Mouse (Mus musculus) hindbrain, embryonic 10.5 days (tissue): ENCODE results near the gene Sfr1. TPM values are rescaled to one million over a fixed set of nuclear protein-coding genes. Genes with fewer than 3 reads are reported as not detected.

Experiments used
- DNase-seq: peaks from one replicate; pipeline ENCODE4 v3.0.0-alpha.2; 2017; ENCODE audit warnings: low spot score
- H3K27ac ChIP-seq: fragments of 300-500 bp; sonication (generic); 2 replicates; pipeline ENCODE4 v1.5.1; 2016; ENCODE audit warnings: mild to moderate bottlenecking, moderate library complexity
- H3K27me3 ChIP-seq: fragments of 300-500 bp; sonication (generic); 2 replicates; pipeline ENCODE4 v1.6.1; 2016; ENCODE audit warnings: mild to moderate bottlenecking; ENCODE audit not compliant: poor library complexity, insufficient read depth, severe bottlenecking
- H3K36me3 ChIP-seq: fragments of 300-500 bp; sonication (generic); 2 replicates; pipeline ENCODE4 v1.6.1; 2016; ENCODE audit warnings: mild to moderate bottlenecking, moderate library complexity
- H3K4me1 ChIP-seq: fragments of 300-500 bp; sonication (generic); replicated peaks from 2 replicates; pipeline ENCODE4 v1.6.1; 2016; ENCODE audit warnings: mild to moderate bottlenecking
- H3K4me3 ChIP-seq: fragments of 300-500 bp; sonication (generic); 2 replicates; pipeline ENCODE4 v1.5.1; 2016; ENCODE audit warnings: mild to moderate bottlenecking, moderate library complexity
- H3K9me3 ChIP-seq: fragments of 300-500 bp; sonication (generic); 2 replicates; pipeline ENCODE4 v1.6.1; 2016; ENCODE audit warnings: mild to moderate bottlenecking, moderate library complexity
- WGBS: fragments of 180-500 bp; shearing (Covaris S2); methylation state at CpG from one replicate; pipeline ENCODE4 v1.1.7; 2016; 5-methylcytosine and 5-hydroxymethylcytosine counted together
- polyA plus RNA-seq: library from polyadenylated mRNA; unstranded; fragments of >200 nt; fragmentation: Nextera tagmentation; extraction: Ambion mirVana; gene quantifications from 2 replicates; pipeline ENCODE4 v1.2.1, GENCODE M21; 2016

The Sfr1 gene
- polyA plus RNA-seq, 1 experiment from 2014 or later = 211 TPM

GRCm38 (mm10) chr19:47716144-47716543 lies 15.3 kb upstream of the Sfr1 start:
- Histone ChIP-seq H3K4me1 (no peaks in the 10 kb centered on the region), H3K27me3 (no peaks in the 10 kb centered on the region)
- 63% methylated on average over 2 of the region's 2 CpGs for WGBS

DNA sequence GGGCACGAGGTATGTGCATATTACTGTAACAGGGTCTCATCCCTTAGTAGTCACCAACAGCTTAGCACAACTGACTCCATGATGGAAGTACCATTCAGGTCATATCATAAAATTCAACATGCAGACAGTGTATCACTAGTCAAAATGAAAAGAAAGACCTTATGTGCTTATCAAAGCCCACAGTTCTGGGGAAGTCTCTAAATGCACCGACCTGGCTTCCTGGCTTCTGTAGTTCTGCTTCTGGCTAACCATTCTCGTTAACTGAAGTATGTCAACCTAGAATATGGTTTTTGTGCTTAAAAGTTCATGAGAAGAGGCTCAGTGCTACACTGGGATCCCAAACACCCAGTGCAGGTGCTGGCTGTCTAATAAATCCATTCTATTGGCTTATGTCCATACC lies 12.3 kb upstream of the Sfr1 start:
- H3K4me1 ChIP-seq = peaks cover 6% of the 10 kb centered on the region; the same call in 1 of the 2 replicates
- no peak for DNase-seq
- H3K27me3 ChIP-seq = no peaks in the 10 kb centered on the region
- no peaks in the 10 kb centered on the region for H3K36me3 ChIP-seq
- no peaks in the 10 kb centered on the region for H3K9me3 ChIP-seq
- WGBS = 93% methylated on average over 3 of the region's 3 CpGs
- H3K4me3 ChIP-seq = no peak overlapping the region
- H3K27ac ChIP-seq = no peak overlapping the region

More at GRCm38 (mm10) chr19:47716144-47716543, 15.3 kb upstream of the Sfr1 start:
- DNase-seq = no peak
- H3K36me3 ChIP-seq = no peaks in the 10 kb centered on the region
- H3K4me3 ChIP-seq = no peak overlapping the region
- no peak overlapping the region for H3K27ac ChIP-seq
- no peaks in the 10 kb centered on the region for H3K9me3 ChIP-seq

GRCm38 (mm10) chr19:47722471-47722870 lies 9.0 kb upstream of the Sfr1 start:
- H3K27me3 ChIP-seq = no peaks in the 10 kb centered on the region
- peaks cover 6% of the 10 kb centered on the region; the same call in 1 of the 2 replicates for H3K4me1 ChIP-seq
- no peaks in the 10 kb centered on the region for H3K9me3 ChIP-seq
- H3K36me3 ChIP-seq = no peaks in the 10 kb centered on the region
- H3K4me3 ChIP-seq = no peak overlapping the region
- 73% methylated on average over 6 of the region's 6 CpGs for WGBS
- DNase-seq = no peak
- no peak overlapping the region for H3K27ac ChIP-seq

- Histone ChIP-seq H3K36me3 (no peaks in the 10 kb centered on the region), H3K9me3 (no peaks in the 10 kb centered on the region), H3K4me3 (no peak overlapping the region), H3K27me3 (no peaks in the 10 kb centered on the region), H3K27ac (no peak overlapping the region), H3K4me1 (peaks cover 6% of the 10 kb centered on the region; the same call in 1 of the 2 replicates)
- 85% methylated on average over 4 of the region's 4 CpGs for WGBS
- DNase-seq = no peak
Observed at GRCm38 (mm10) chr19:47724903-47725302, 6.6 kb upstream of the Sfr1 start.

DNA sequence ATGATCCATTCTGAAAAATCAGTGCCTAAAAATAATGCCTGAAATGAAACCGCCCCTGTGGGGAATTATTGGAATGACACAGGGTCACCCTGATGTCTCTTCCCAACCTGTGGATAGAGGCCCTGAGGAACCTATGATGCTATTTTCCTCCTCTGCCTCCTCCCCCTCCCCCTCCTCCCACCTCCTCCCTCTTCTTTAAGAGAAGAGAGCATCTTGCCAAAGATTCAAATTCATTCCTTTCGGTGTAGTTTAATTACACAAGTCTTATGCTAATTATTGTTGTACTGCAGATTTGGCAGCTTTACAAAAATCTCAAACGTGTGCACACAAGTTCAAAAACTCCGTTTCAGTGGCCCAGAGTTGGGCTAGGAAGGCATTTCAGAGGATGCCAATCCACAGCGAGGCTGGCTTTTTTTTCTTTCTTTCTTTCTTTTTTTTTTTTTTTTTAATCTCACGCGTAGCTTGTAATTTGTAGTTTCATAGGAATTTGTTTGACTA lies 5.8 kb upstream of the Sfr1 start:
- no peaks in the 10 kb centered on the region for H3K9me3 ChIP-seq
- WGBS = 79% methylated on average over 7 of the region's 7 CpGs
- no peak for DNase-seq
- peaks cover 13% of the 10 kb centered on the region for H3K4me1 ChIP-seq
- no peak overlapping the region for H3K4me3 ChIP-seq
- H3K27ac ChIP-seq = no peak overlapping the region
- no peaks in the 10 kb centered on the region for H3K36me3 ChIP-seq
- no peaks in the 10 kb centered on the region for H3K27me3 ChIP-seq

GRCm38 (mm10) chr19:47730691-47731070 lies 801 bp upstream of the Sfr1 start:
- Histone ChIP-seq H3K27me3 (no peaks in the 10 kb centered on the region), H3K4me3 (peak overlapping the region; percentile 90), H3K27ac (peak overlapping the region; percentile 97), H3K4me1 (peaks cover 16% of the 10 kb centered on the region), H3K36me3 (peaks cover 32% of the 10 kb centered on the region), H3K9me3 (no peaks in the 10 kb centered on the region)
- WGBS = 0% methylated on average over 12 of the region's 12 CpGs
- peak; percentile 78 for DNase-seq

- 3% methylated on average over 14 of the region's 15 CpGs for WGBS
- Histone ChIP-seq H3K36me3 (peaks cover 45% of the 10 kb centered on the region), H3K4me3 (peak overlapping the region; percentile 90), H3K27ac (peak overlapping the region; percentile 97), H3K4me1 (peaks cover 16% of the 10 kb centered on the region), H3K27me3 (no peaks in the 10 kb centered on the region), H3K9me3 (no peaks in the 10 kb centered on the region)
- peak; percentile 71 for DNase-seq
Observed at GRCm38 (mm10) chr19:47731931-47732330, 449 bp downstream of the Sfr1 start.

- WGBS = 95% methylated on average over 2 of the region's 2 CpGs
- Histone ChIP-seq H3K4me1 (peaks cover 8% of the 10 kb centered on the region; the same call in 1 of the 2 replicates), H3K36me3 (no peaks in the 10 kb centered on the region), H3K27ac (no peak overlapping the region), H3K27me3 (no peaks in the 10 kb centered on the region), H3K9me3 (no peaks in the 10 kb centered on the region), H3K4me3 (no peak overlapping the region)
- no peak for DNase-seq
Observed at GRCm38 (mm10) chr19:47747072-47747471, 15.6 kb downstream of the Sfr1 start.

DNA sequence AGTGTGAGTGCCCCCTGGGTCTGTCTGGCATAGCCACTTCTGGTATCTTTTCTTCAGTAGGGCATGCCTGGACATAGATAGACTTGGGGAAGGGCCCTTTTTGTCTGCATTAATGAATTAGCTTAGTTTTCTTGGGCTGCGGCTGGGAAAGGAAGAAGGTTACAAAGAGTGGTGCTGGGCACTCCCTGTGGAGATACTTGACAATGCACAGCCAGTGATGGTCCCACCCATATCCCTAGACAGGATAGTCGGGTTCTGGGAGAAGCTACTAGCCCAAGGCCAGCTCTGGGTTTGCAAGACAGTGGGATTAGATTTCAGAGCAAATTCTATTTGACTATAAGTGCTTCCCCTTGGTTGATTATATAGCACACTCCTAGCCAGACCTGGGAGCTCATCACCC lies 17.5 kb downstream of the Sfr1 start:
- no peak for DNase-seq
- WGBS = 66% methylated on average over 2 of the region's 2 CpGs
- H3K36me3 ChIP-seq = no peaks in the 10 kb centered on the region
- no peak overlapping the region for H3K27ac ChIP-seq
- H3K4me1 ChIP-seq = peaks cover 8% of the 10 kb centered on the region; the same call in 1 of the 2 replicates
- no peaks in the 10 kb centered on the region; the same call in 1 of the 2 replicates for H3K27me3 ChIP-seq
- H3K4me3 ChIP-seq = no peak overlapping the region
- H3K9me3 ChIP-seq = no peaks in the 10 kb centered on the region

GRCm38 (mm10) chr19:47750391-47750790 lies 18.9 kb downstream of the Sfr1 start:
- no peak for DNase-seq
- H3K4me1 ChIP-seq = peaks cover 8% of the 10 kb centered on the region; the same call in 1 of the 2 replicates
- WGBS = 62% methylated on average over 5 of the region's 5 CpGs

GRCm38 (mm10) chr19:47752456-47752855 lies 21.0 kb downstream of the Sfr1 start:
- Histone ChIP-seq H3K27ac (no peak overlapping the region), H3K27me3 (no peaks in the 10 kb centered on the region; the same call in 1 of the 2 replicates), H3K4me3 (no peak overlapping the region), H3K9me3 (no peaks in the 10 kb centered on the region), H3K36me3 (no peaks in the 10 kb centered on the region), H3K4me1 (peaks cover 8% of the 10 kb centered on the region; the same call in 1 of the 2 replicates)
- 93% methylated on average over 9 of the region's 9 CpGs for WGBS
- DNase-seq = no peak

More at GRCm38 (mm10) chr19:47750391-47750790, 18.9 kb downstream of the Sfr1 start:
- H3K27me3 ChIP-seq = no peaks in the 10 kb centered on the region; the same call in 1 of the 2 replicates
- no peak overlapping the region for H3K4me3 ChIP-seq
- no peaks in the 10 kb centered on the region for H3K36me3 ChIP-seq
- no peaks in the 10 kb centered on the region for H3K9me3 ChIP-seq
- no peak overlapping the region for H3K27ac ChIP-seq

DNA sequence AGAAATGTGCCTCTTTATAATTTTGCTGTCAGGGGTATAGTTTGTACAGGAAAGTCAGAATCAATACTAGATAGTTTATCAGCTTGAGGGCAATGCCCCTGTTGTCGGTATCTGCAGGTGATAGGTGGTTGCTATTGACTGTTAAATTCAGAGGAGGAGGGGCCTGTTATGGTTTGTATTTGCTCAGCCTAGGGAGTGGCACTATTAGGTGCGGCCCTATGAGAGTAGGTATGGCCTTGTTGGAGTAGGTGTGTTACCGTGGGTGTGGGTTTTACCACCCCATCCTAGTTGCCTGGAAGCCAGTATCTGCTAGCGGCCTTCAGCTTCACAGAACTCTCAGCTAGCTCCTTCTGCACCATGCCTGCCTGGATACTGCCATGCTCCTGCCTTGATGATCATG lies 22.4 kb downstream of the Sfr1 start:
- peaks cover 8% of the 10 kb centered on the region; the same call in 1 of the 2 replicates for H3K4me1 ChIP-seq
- H3K36me3 ChIP-seq = no peaks in the 10 kb centered on the region
- no peak overlapping the region for H3K4me3 ChIP-seq
- no peaks in the 10 kb centered on the region for H3K9me3 ChIP-seq
- DNase-seq = no peak
- WGBS = 87% methylated on average over 4 of the region's 4 CpGs
- H3K27me3 ChIP-seq = no peaks in the 10 kb centered on the region; the same call in 1 of the 2 replicates
- no peak overlapping the region for H3K27ac ChIP-seq

DNA sequence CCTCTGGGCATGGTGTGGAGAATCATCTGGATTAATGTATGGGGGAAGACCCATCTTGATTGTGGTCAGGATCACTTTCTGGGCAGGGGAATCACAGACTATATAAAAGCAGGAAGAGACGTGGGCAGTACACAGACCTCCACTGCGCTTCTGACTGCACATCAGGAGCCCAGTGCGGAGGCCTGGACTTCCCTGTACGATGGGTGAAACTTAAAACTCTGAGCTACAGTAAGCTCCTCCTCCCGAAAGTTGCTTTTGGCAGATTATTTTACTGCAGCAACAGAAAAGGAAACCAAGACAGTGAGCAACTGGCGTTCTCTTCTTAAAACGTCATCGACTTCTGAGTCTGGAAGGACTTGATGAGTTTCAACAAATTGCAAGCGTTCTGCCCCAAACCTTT lies 23.4 kb downstream of the Sfr1 start:
- Histone ChIP-seq H3K4me1 (peaks cover 8% of the 10 kb centered on the region; the same call in 1 of the 2 replicates), H3K4me3 (no peak overlapping the region), H3K9me3 (no peaks in the 10 kb centered on the region), H3K27me3 (no peaks in the 10 kb centered on the region; the same call in 1 of the 2 replicates), H3K27ac (no peak overlapping the region), H3K36me3 (no peaks in the 10 kb centered on the region)
- DNase-seq = no peak
- WGBS = 91% methylated on average over 9 of the region's 9 CpGs
